Mouse (Mus musculus) liver, postnatal 0 days (tissue): ENCODE measurements around the gene Rbfox1.

Experiments
- CTCF ChIP-seq: sonication (generic); IDR thresholded peaks from 2 replicates; pipeline ENCODE4 v1.5.1; 2016; ENCODE audit warnings: antibody characterized with exemption, low read depth
- EP300 ChIP-seq: IDR thresholded peaks from 2 replicates; pipeline ENCODE4 v1.6.1; 2016; ENCODE audit warnings: antibody characterized with exemption, low read depth, mild to moderate bottlenecking

GRCm38 (mm10) chr16:5864350-5864749 lies 20.8 kb upstream of the Rbfox1 start:
- TF ChIP-seq CTCF: no peak
- TF ChIP-seq EP300: no peak
